Mouse (Mus musculus): ENCODE results near the gene Nme3.

Gene Nme3

GRCm38 (mm10) chr17:24881738-24882440 is 14.4 kb upstream of the Nme3 start:
- DNase-seq: no peak

DNA sequence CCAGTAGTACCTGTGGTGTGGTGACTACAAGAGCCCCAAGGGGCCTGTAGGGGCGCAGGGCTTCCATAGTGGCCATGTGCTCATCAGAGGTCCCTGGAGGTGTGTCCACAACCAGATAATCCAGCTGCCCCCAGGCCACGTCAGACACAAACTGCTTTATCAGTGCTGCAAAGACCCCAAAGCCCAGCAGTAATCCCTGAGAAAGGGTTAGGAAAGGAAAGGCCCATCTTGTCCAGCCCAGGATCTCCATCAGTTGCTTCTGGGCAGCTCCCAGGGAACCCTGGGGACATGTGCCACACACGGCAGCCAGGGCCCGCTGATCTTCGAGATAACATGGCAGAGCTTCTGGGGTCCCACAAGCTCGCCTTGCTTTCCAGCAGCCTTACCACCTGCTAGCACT is 11.9 kb upstream of the Nme3 start:
- no peak for DNase-seq

DNA sequence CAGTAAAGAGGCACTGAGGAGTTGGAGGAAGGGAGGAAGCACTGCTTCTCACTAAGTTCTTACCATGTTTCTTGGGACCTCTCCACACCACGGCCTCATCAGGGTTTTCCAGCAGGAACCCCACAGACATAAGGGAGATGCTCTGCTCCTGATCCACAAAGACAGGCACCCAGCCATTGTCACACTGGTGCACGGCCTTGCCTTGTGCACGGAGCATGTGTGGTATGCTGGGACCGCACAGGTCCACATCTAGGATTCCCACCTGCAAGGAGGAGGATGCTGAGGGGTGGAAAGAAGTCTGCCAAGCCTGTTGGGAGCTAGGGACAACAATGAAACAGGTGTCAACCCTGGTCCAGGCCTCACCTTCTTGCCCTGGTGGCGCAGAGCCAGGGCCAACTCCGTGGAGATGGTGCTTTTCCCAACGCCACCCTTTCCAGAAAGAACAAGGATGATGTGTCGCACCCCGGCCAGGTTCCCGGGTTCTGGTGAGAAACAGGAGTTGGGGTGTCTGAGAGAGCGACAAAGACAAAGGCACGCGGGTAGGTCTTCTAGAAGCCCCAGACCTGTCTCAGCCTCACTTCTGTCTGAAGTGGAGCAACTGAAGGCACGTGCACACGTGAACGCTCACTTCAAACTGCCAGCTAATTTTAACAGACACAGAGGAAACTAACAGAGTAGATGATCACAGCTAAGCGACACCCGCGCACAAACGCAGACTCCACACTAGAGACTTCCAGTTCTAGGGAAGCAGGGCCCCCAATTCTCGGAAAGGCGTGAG is 10.8 kb upstream of the Nme3 start:
- peak in 1 of 2 experiments; percentile 49 for DNase-seq

GRCm38 (mm10) chr17:24886134-24886931 is 10.0 kb upstream of the Nme3 start, which contains the start of the genes Nubp2 and Spsb3:
Gene Nubp2, minus strand, starts transcription at chr17:24886349.
Gene Spsb3, plus strand, starts transcription at chr17:24886643.
- peak; percentile 98 to 99 for DNase-seq

DNA sequence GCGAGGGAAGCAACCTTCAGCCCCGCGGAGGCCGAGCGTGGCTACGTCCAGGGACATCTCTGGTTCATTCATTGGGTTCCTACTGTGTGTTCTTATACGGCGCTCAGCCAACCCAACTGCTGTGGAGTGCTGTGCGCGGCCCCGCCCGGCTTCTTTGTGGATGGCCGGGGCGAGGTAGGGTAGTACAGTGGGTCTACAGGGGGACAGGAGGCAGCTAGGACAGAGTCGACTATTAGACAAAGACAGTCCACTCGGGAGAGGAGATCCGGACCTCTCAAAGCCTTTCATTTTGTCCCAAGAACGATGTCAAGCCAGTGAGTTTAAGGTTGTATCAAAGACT is 9.4 kb upstream of the Nme3 start:
- DNase-seq: no peak

GRCm38 (mm10) chr17:24887291-24888080 is 8.8 kb upstream of the Nme3 start:
- peak in 1 of 2 experiments; percentile 52 for DNase-seq

DNA sequence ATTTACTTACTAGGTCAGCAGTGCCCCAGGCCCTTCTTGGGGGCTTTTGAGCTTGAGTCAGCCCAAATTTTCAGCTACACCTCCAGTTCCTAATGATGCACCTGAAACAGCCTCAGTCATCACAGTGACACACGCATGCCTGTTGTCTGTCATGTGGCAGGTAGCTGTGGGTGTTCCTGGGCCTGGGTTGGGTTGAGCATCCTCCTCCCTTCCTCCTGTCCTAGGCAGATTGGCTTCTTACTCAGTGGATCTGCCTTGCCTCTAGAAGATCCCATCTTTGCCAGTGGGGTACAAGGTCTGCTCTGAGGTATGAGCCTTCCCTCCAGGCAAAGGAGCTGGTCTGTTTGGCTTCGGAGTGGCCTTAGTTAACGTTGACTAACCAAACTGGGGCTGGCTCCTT is 7.4 kb upstream of the Nme3 start:
- DNase-seq: no peak

GRCm38 (mm10) chr17:24890151-24891092 is 5.9 kb upstream of the Nme3 start:
- DNase-seq: no peak

- peak; percentile 68 to 73 for DNase-seq
Measured at GRCm38 (mm10) chr17:24891321-24891720, 5.0 kb upstream of the Nme3 start.

GRCm38 (mm10) chr17:24892785-24893184 is 3.5 kb upstream of the Nme3 start:
- DNase-seq: peak in 1 of 2 experiments; percentile 50

DNA sequence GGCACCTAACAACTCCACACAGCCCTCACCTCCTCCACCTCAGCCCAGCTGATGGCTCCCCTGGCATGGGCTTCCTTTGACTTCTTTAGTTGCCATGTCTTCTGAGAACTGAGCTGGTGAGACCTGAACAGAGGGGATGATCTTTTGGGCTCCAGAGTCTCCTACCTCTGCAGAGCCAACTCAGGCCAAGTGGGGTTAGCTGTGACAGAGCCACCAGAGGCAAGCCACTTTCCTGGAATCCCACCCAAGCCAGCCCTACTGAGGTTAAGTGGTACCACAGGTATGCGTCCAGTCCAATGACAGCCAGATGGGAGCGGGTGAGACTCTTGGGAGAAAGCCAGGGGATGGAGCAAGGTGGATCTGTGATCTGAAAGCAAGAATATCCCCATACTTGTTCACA is 3.0 kb upstream of the Nme3 start:
- no peak for DNase-seq

GRCm38 (mm10) chr17:24894061-24894994 is 2.0 kb upstream of the Nme3 start:
- DNase-seq: no peak

GRCm38 (mm10) chr17:24894995-24895547 is 1.2 kb upstream of the Nme3 start, which contains the start of the genes Eme2 and Mrps34:
Gene Eme2, minus strand, starts transcription at chr17:24895087.
Gene Mrps34, plus strand, starts transcription at chr17:24895116.
- peak; percentile 84 to 85 for DNase-seq

- no peak for DNase-seq
Measured at GRCm38 (mm10) chr17:24895571-24896240, 594 bp upstream of the Nme3 start.

- no peak for DNase-seq
Measured at GRCm38 (mm10) chr17:24896993-24897269, 631 bp downstream of the Nme3 start.

- no peak for DNase-seq
Measured at GRCm38 (mm10) chr17:24897600-24897999, 1.3 kb downstream of the Nme3 start.

GRCm38 (mm10) chr17:24898041-24898854 is 1.9 kb downstream of the Nme3 start:
- no peak for DNase-seq

GRCm38 (mm10) chr17:24899153-24899552 is 2.9 kb downstream of the Nme3 start:
- no peak for DNase-seq

DNA sequence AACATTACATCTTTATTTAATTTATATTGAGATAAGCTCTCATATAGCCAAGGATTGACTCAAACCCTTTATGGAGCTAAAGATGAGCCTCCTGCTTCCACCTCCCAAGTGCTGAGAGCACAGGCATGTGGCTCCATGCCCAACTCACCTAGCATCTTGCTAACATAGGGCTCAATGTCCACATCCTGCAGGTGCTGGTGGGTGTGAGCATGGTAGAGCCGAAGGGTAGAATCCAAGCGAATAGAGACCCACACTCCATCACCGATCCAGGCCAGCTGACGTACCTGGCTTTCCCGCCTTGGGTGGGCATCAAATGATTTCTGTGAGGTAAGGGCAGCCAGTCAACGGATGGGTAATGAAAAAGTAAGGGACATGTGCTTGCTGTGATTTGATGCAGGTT is 3.7 kb downstream of the Nme3 start:
- no peak for DNase-seq

Measured in cerebellum, adult 18-20 months (tissue).